In the genomic region with DNA sequence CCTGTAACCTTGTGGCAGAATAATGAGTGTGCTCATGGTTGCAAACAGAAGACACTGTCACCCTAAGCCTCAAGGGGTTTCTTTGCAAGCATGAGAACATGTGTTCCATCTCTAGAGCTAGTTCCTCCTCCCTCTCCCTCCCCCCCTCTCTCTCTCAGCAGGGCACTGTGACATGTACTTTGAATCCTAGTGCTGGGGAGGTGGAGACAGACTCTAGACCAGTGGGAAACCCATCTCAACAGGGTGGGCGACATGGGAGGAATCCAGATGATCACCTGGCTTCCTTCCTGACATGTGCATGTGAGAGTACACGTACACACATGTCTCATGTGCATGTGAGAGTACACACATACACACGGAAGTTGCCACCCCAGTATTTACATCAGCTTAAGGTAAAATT, we compare ENCODE assay signal across 17 mouse cellular contexts. TPM values are rescaled to one million over a fixed set of nuclear protein-coding genes. Genes with fewer than 3 reads are reported as not detected.
DNase-seq lines count a peak whose midpoint lies in the region; ATAC-seq and TF ChIP-seq lines count a peak whose summit lies in the region.
"Had no signal": no experiment of that assay in that cellular context is flagged by ENCODE, and none has a peak within 500 bp of the region (broad histone marks: within the 10 kb centered on the region; RNA-seq: fewer than 3 reads in every experiment).

No protein-coding gene starts in this region.

- no peak for TF ChIP-seq CTCF in MEL (IDR thresholded peaks at IDR 0.05 in 2 of 3, conservative IDR thresholded peaks at IDR 0.05 in 1 of 3; ENCODE audit: control insufficient read depth in 1 of 3, insufficient read depth in 1 of 3, low read depth in 2 of 3, low read length in 3 of 3, poor library complexity in 1 of 3, severe bottlenecking in 1 of 3)

- no peaks in the 10 kb centered on the region for H3K27me3 ChIP-seq in MEL (ENCODE audit: control insufficient read depth in 1 of 2, insufficient read depth in 2 of 2, low read length in 2 of 2)
- H3K27me3 ChIP-seq in splenic B cell, adult 2 months (ENCODE audit: control insufficient read depth, insufficient read depth, low read length, poor library complexity, severe bottlenecking), result no peaks in the 10 kb centered on the region
- H3K27me3 ChIP-seq: embryonic facial prominence, embryonic 12.5 days; forebrain, embryonic 15.5 days; heart, embryonic 12.5 days; hindbrain, embryonic 15.5 days had no signal

- H3K79me2 ChIP-seq in MEL (ENCODE audit: control insufficient read depth, insufficient read depth, low read length, poor library complexity), result no peaks in the 10 kb centered on the region

- H3K9me3 ChIP-seq in MEL (replicated peaks; ENCODE audit: insufficient read depth, low read length), result no peaks in the 10 kb centered on the region
- H3K9me3 ChIP-seq: embryonic facial prominence, embryonic 12.5 days; forebrain, embryonic 15.5 days; heart, embryonic 12.5 days; hindbrain, embryonic 15.5 days had no signal

- TF ChIP-seq RAD21 in MEL (IDR thresholded peaks at IDR 0.05; ENCODE audit: low read depth, low read length), result no peak

- peak overlapping the region; percentile 9 to 43; a peak in 2 of 4 replicates for H3K4me3 ChIP-seq in MEL (ENCODE audit: control insufficient read depth in 1 of 2, insufficient read depth in 1 of 2, low read depth in 2 of 2, low read length in 2 of 2)
- H3K4me3 ChIP-seq: embryonic facial prominence, embryonic 12.5 days; forebrain, embryonic 15.5 days; heart, embryonic 12.5 days; hindbrain, embryonic 15.5 days had no signal

- peak; percentile 43 for ATAC-seq in megakaryocyte, adult 5-6 weeks (ENCODE audit: poor library complexity, severe bottlenecking)
- ATAC-seq: forebrain, embryonic 15.5 days had no signal

- peak; percentile 92 to 98 for TF ChIP-seq POLR2A in MEL (IDR thresholded peaks at IDR 0.05; ENCODE audit: control insufficient read depth in 1 of 2, insufficient read depth in 1 of 2, low read depth in 1 of 2, low read length in 2 of 2, poor library complexity in 1 of 2)

- peak; percentile 37 to 40 for DNase-seq in spleen, postnatal 36 days (ENCODE audit: low spot score in 2 of 2)
- DNase-seq in spleen, postnatal 4 days (ENCODE audit: low spot score in 2 of 2), result no peak
- peak; percentile 78 for DNase-seq in MEL (ENCODE audit: low read depth, low spot score)
- DNase-seq in splenic B cell, adult 2 months (ENCODE audit: low read depth, low spot score), result peak; percentile 73
- no peak for DNase-seq in thymus, postnatal 14 days
- DNase-seq in frontal cortex, adult 2 months (ENCODE audit: extremely low spot score in 1 of 2, low spot score in 1 of 2), result no peak
- DNase-seq in ovary, postnatal 10 days (ENCODE audit: low spot score), result no peak
- DNase-seq: adrenal gland, adult 8-10 months; adrenal gland, postnatal 36 days; cerebellum, adult 2 months; cerebellum, postnatal 14 days; gastrocnemius, postnatal 10 days had no signal

- TF ChIP-seq EP300 in MEL (IDR thresholded peaks at IDR 0.05; ENCODE audit: low read depth in 1 of 2, low read length in 2 of 2), result 0 out of 4 replicates have a peak, but pooled peaks of 1 of the 2 experiments have one; percentile 12

- H3K36me3 ChIP-seq in MEL (ENCODE audit: control insufficient read depth in 1 of 2, insufficient read depth in 2 of 2, low read length in 2 of 2), result peaks cover 0 to 5% of the 10 kb centered on the region in 2 experiments; a peak in 2 of 4 replicates
- H3K36me3 ChIP-seq in splenic B cell, adult 2 months (ENCODE audit: control insufficient read depth, insufficient read depth, low read length, poor library complexity, severe bottlenecking), result no peaks in the 10 kb centered on the region
- H3K36me3 ChIP-seq: embryonic facial prominence, embryonic 12.5 days; forebrain, embryonic 15.5 days; heart, embryonic 12.5 days; hindbrain, embryonic 15.5 days had no signal

- H3K9ac ChIP-seq in MEL (ENCODE audit: control insufficient read depth, low read depth, low read length, poor library complexity, severe bottlenecking), result peak overlapping the region; percentile 39
- H3K9ac ChIP-seq: forebrain, embryonic 15.5 days; heart, embryonic 12.5 days; hindbrain, embryonic 15.5 days had no signal

- H3K27ac ChIP-seq in MEL (ENCODE audit: control insufficient read depth, low read depth, low read length), result 0 out of 2 replicates have a peak overlapping the region, but pooled peaks have one; percentile 2
- H3K27ac ChIP-seq: embryonic facial prominence, embryonic 12.5 days; forebrain, embryonic 15.5 days; hindbrain, embryonic 15.5 days had no signal

- peaks cover 0 to 5% of the 10 kb centered on the region in 2 experiments; a peak in 1 of 4 replicates for H3K4me1 ChIP-seq in MEL (ENCODE audit: control insufficient read depth in 1 of 2, insufficient read depth in 2 of 2, low read length in 2 of 2)

TF ChIP-seq in MEL, 35 proteins besides CTCF, POLR2A, EP300 and RAD21:
- TF ChIP-seq ZKSCAN1 (IDR thresholded peaks at IDR 0.05; ENCODE audit: low read depth, low read length), result no peak
- peak; percentile 86 for TF ChIP-seq ETS1 (IDR thresholded peaks at IDR 0.05; ENCODE audit: low read depth, low read length)
- TF ChIP-seq GATA1 (IDR thresholded peaks at IDR 0.05; ENCODE audit: low read depth, low read length), result no peak
- TF ChIP-seq HCFC1 (IDR thresholded peaks at IDR 0.05; ENCODE audit: low read depth, low read length), result peak; percentile 32; the same call in 1 of the 2 replicates
- peak; percentile 13; the same call in 1 of the 2 replicates for TF ChIP-seq TCF12 (IDR thresholded peaks at IDR 0.05; ENCODE audit: low read depth, low read length)
- TF ChIP-seq BHLHE40 (IDR thresholded peaks at IDR 0.05; ENCODE audit: borderline replicate concordance, low read depth, low read length), result 0 out of 2 replicates have a peak, but pooled peaks have one; percentile 34
- 0 out of 2 replicates have a peak, but pooled peaks have one; percentile 54 for TF ChIP-seq MAX (IDR thresholded peaks at IDR 0.05; ENCODE audit: low read length)
- peak; percentile 99 for TF ChIP-seq POLR2AphosphoS2 (IDR thresholded peaks at IDR 0.05; ENCODE audit: low read length)
- peak; percentile 98 for TF ChIP-seq TBP (IDR thresholded peaks at IDR 0.05; ENCODE audit: low read depth, low read length)
- TF ChIP-seq USF1 (IDR thresholded peaks at IDR 0.05; ENCODE audit: low read depth, low read length), result no peak
- no peak; the same call in none of the 2 replicates for TF ChIP-seq MYB (IDR thresholded peaks at IDR 0.05; ENCODE audit: low read depth, low read length)
- TF ChIP-seq NELFE (IDR thresholded peaks at IDR 0.05; ENCODE audit: low read depth, low read length), result peak; percentile 68
- TF ChIP-seq ZMIZ1 (IDR thresholded peaks at IDR 0.05; ENCODE audit: low read depth, low read length), result peak; percentile 100
- no peak for TF ChIP-seq KAT2A (conservative IDR thresholded peaks at IDR 0.05; ENCODE audit: low read depth, low read length)
- 0 out of 2 replicates have a peak, but pooled peaks have one; percentile 8 for TF ChIP-seq SMC3 (IDR thresholded peaks at IDR 0.05; ENCODE audit: low read depth, low read length)
- TF ChIP-seq NRF1 (IDR thresholded peaks at IDR 0.05; ENCODE audit: insufficient read depth, low read depth, low read length, poor library complexity, severe bottlenecking), result no peak
- no peak for TF ChIP-seq JUND (IDR thresholded peaks at IDR 0.05; ENCODE audit: low read depth, low read length)
TF ChIP-seq in MEL: peak in this region for 10.

RNA-seq across cellular contexts. Expression of a gene that starts 3.1 kb away (rescaled TPM):
- total RNA-seq in MEL (2012; rRNA removed), result not detected in 2 replicates
- polyA plus RNA-seq in MEL (2012; ENCODE audit: insufficient read depth in 1 of 2, insufficient read length in 2 of 2, low read depth in 1 of 2, low replicate concordance in 2 of 2, missing spikeins in 1 of 2), result not detected
- total RNA-seq in megakaryocyte, adult 5-6 weeks (2015), result 0.18 and 1.2 TPM in 2 replicates
- not detected in 2 replicates for total RNA-seq in megakaryocyte, adult 5-6 weeks (2017)
- 1.2 and 1.3 TPM in 2 replicates for polyA plus RNA-seq in frontal cortex, adult 2 months (2012; rRNA removed)

Comparison
In these comparisons a context has a peak if more than half of its experiments do, and no peak if none do; other contexts are left out.
1. DNase-seq: peak in spleen, postnatal 36 days (2 of 2), MEL (single experiment) and splenic B cell, adult 2 months (single experiment); none in spleen, postnatal 4 days (0 of 2), thymus, postnatal 14 days (single experiment), frontal cortex, adult 2 months (0 of 2) and ovary, postnatal 10 days (single experiment).